Mouse (Mus musculus) bone marrow, adult 2 months (tissue): ENCODE measurements around the gene Selenom.

Experiments
- CTCF ChIP-seq: fragments of 200-500 bp; IDR thresholded peaks from 2 replicates; pipeline ENCODE4 v1.5.1; 2011; ENCODE audit warnings: low read length, control low read depth; ENCODE audit not compliant: control insufficient read depth, insufficient read depth
- POLR2A ChIP-seq: fragments of 200-500 bp; IDR thresholded peaks from 2 replicates; pipeline ENCODE4 v1.6.1; 2011; ENCODE audit warnings: low read depth, mild to moderate bottlenecking, control low read depth, low read length, borderline replicate concordance; ENCODE audit not compliant: control insufficient read depth

DNA sequence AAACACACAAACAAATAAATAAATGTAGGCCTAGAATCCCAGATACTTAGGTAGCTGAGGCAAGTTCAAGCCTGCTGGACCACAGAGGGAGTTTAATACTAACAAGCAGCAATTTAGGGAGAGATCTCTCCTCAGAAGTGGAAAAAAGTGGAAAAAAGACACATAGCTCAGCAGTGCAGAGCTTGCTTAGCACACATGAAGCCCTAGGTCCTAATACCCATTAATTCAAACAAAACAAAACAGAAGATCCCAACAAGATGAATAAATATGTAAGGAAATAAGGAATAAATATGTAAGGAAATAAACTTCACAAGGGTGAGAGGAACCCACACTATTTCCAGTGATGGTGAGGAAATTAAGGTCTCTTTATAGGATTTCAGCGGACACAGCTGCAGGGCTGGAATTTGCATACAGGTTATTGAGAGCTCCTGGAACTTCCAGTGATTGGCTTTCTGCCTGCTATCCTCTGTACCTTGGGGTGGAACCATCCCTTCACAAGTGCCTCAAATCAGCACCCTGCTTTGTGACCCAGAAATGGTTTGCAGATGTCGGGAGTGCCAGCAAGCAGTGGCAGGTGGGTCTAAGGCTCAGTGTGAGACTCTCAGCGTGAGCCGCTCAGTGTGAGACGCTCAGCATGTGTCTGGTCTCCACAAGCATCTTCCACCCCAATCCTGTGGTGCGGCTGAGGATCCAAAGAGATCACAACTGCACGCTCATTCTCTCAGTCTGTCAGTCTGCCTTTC, 9.5 kb downstream of the Selenom start:
- TF ChIP-seq CTCF: no peak
- TF ChIP-seq POLR2A: no peak
